Mouse (Mus musculus) lung, postnatal 36 days (tissue): ENCODE data around the gene Usp21.
"Not testable (repeated sequence)": the region's sequence is repeated elsewhere in the genome, so short reads cannot be mapped to it uniquely, and the experiment has no call there.

Experiments used
- DNase-seq: peaks from one replicate; pipeline ENCODE4 v3.0.0; 2022; ENCODE audit warnings: mixed read lengths

Gene Usp21

DNA sequence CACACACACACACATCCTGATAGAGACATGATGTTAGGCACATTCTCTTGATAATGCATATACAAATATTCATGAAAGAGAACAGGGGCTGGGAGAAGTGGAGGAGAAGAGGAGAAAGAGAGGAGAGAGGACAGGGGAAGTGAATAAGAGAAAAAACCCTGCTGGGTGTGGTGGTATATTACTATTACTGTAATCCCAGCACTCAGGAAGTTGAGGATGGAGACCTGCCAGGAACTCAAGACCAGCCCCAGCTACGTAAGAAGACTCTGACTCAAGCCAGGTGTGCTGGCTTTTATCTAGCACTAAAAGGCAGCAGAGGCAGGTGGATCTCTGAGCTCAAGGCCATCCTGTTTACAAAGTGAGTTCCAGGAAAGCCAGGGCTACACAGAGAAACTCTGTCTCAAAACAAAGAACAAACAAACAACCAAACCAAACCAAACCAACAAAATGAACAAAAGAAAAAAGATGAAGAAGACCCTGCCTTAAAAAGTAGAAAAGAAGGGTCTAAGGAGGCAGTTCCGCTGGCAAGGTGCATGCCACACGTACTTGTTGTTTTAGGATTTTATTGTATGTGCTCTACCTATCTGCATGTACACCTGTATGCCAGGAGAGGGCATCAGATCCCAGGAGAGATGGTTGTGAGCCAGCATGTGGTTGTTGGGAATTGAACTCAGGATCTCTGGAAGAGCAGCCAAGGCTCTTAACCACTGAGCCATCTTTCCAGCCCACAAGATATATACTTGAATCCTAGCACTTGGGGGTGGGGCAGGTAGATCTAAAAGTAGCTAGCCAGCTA lies 23.9 kb downstream of the Usp21 start:
- DNase-seq, result no peak

DNA sequence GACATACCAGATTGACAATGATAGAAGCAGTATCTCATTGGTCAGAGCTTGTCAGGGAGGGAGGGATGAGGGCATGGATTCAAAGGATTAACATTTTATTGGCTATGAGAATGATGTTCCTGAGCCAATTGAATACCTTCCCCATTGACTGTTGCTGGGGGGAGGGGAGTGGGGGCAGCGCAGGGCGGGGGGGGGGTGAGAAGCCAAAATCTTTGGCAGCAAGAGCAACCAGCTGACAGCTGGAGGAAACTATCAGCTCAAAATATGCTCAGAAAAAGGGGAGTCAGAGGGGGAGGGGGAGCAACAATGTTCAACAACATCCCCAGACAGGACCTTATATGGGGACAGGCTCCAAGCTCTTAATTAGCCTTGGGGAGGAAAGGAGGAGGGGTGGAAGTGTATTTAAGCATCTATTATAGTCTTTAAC lies 24.6 kb downstream of the Usp21 start:
- DNase-seq, result peak; percentile 65

DNA sequence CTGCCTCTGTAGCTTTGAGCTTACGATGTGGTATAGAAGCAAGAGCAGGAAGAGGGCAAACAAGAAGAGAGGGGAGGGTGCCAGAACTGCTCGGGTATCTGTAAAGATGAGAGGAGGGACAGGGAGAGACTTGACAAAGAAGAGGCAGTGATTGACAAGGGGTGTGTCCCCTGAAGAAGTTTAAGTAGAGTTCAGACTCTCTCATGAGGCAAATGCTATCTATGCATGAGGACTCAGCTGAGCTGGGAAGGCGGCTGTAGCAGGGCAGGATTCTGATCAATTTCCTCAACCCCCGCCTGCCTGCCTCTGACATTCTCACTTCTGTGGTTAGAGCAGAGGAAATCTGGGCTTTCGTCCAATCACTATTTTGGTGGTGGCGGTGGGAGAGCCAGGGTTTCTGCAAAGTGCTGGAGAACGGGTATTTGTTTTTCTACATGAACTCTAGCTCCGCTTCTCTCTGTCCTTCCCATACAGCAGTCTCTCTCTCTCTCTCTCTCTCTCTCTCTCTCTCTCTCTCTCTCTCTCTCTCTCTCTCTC lies 25.1 kb downstream of the Usp21 start:
- DNase-seq, result peak; percentile 78

DNA sequence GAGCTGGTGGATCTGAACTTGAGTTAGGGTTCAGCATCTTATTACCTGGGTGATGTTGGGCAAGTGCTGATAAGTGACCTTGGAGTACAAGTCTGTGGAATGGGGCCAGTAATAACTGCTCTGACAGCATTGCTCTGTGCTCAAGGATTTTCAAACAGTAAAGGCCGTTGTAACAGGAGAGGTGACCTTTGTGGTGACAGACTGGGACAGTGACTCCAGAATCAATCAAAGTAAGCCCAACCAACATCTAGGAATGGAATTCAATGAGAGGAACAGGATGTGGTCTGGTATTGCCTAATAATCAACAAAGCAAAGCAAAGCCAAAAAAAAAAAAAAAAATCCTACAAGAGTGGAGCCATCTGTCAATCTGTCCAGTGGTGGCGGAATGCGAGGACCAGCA lies 27.5 kb downstream of the Usp21 start:
- DNase-seq, result no peak

DNA sequence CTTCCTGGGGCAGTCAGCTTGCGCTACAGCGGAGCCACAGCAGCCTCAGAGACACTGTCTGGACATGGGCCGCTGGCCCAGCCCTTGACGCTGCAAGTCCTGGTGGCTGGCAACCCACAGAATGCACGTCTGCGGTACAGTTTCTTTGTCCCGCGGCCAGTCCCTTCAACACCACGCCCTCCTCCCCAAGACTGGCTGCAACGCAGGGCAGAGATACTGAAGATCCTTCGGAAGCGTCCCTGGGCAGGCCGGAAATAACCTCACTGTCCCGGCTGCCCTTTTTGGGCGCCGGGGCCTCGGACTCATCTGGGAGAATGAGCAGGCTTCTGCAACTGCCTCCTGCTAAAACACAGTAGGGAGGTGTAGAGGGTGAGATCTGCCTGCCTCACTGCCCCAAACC lies 28.9 kb downstream of the Usp21 start:
- no peak for DNase-seq

GRCm38 (mm10) chr1:171257781-171258180 lies 30.0 kb downstream of the Usp21 start:
- DNase-seq, result no peak

DNA sequence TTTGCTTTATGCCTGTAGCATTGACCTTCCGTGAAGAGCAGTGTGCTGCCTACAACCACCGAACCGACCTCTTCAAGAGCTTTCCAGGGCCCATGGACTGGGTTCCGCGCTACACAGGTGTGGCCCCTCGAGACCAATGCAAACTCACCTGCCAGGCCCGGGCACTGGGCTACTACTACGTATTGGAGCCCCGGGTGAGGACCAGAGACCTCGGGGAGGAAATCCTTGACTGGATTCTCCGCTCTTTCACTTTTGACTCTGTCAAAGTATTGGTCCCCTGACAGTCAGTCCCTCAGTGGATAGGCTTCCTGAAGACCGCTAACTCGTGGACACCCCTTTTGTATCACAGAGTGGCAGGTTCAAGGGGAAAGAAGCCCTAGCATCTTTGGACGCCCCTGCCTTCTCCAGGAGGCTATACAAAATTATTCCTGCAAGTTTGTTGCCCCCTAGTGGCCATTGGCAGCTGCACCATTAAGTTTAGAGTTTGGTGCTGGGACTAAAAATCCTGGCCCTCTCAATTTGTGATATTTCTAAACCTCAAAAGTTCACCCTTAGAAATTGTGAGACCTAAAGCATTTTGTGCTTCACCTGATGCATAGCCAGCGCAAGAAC lies 30.7 kb downstream of the Usp21 start:
- DNase-seq, result peak; percentile 86

GRCm38 (mm10) chr1:171256095-171256818 lies 31.5 kb downstream of the Usp21 start:
- no peak for DNase-seq

DNA sequence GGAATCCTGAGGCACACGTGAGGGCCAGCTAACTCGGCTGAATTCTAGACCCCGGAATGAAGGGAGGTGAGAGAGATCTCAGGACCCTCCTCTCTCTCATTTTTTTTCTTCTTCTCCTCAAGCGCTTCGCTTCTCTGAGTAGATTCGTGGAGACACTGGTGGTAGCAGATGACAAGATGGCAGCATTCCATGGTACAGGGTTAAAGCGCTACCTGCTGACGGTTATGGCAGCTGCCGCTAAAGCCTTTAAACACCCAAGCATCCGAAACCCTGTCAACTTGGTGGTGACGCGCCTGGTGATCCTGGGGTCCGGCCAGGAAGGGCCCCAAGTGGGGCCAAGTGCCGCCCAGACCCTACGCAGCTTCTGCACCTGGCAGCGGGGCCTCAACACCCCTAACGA lies 35.4 kb downstream of the Usp21 start:
- no peak for DNase-seq

- no peak for DNase-seq
Observed at GRCm38 (mm10) chr1:171251594-171252324, 36.0 kb downstream of the Usp21 start.

DNA sequence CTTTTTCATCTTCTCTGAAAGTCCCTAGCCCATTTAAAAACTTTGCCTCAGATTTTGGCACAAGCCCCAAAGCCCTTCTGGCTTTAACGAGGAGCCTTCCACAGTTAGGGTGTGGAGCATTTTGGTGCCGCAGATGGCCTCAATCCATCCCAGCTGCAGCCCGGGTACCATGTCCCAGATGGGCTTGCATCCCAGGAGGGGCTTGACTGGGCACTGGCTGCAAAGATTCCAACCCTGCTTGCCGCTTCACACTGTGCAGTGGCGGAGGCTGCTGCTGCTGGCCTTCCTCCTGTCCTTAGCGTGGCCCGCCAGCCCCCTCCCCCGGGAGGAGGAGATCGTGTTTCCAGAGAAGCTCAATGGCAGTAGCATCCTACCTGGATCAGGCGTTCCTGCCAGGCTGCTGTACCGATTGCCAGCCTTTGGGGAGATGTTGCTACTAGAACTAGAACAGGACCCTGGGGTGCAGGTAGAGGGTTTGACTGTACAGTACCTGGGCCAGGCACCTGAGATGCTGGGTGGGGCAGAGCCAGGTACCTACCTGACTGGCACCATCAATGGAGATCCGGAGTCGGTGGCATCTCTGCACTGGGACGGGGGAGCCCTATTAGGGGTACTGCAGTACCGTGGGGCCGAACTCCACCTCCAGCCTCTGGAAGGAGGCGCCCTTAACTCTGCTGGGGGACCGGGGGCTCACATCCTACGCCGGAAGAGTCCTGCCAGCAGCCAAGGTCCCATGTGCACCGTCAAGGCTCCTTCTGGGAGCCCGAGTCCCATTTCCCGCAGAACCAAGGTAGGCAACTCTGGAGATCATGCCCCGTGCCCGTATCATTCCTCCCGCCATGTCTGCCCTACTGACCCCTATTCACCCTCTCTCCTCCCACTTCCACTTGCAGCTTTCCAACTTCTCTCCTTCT lies 36.9 kb downstream of the Usp21 start, which contains the start of gene Ndufs2:
TSS of gene Ndufs2 (minus strand) at position 709 of the 914 bp plus-strand sequence.
- no peak for DNase-seq

DNA sequence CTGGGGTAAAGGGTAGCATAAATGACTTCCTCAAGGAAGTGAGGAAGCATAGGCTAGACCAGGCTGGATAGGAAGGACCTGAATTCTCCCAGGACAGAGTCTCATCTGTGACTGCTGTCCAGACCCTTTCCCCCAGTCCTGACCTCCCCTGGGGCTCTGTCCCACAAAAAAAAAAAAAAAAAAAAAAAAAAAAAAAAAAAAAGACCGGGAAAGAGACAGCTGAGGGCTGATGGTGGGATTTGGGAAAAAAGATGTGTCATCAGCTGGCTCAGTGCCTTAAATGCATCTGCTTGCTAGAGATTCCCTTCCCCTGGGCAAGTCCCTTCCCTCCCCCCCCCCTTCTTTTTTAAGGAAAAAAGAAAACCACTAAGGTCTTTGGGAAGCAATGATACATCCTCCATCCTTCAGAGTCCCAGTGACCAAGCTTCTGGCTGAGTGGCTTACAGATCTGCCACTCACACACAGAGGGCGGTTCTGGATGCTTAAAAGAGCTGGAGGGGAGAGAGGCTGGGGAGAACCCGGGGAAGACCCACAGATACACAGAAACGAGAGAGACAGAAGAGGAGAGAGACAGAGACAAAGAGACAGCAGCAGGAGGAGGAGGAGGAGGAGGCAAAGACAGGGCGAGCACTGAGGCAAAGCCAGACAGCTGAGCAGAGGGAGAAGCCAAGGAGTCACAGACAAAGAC lies 37.7 kb downstream of the Usp21 start, which contains the start of gene Adamts4:
TSS of gene Adamts4 (plus strand) at position 509 of the 688 bp plus-strand sequence.
- no peak for DNase-seq

DNA sequence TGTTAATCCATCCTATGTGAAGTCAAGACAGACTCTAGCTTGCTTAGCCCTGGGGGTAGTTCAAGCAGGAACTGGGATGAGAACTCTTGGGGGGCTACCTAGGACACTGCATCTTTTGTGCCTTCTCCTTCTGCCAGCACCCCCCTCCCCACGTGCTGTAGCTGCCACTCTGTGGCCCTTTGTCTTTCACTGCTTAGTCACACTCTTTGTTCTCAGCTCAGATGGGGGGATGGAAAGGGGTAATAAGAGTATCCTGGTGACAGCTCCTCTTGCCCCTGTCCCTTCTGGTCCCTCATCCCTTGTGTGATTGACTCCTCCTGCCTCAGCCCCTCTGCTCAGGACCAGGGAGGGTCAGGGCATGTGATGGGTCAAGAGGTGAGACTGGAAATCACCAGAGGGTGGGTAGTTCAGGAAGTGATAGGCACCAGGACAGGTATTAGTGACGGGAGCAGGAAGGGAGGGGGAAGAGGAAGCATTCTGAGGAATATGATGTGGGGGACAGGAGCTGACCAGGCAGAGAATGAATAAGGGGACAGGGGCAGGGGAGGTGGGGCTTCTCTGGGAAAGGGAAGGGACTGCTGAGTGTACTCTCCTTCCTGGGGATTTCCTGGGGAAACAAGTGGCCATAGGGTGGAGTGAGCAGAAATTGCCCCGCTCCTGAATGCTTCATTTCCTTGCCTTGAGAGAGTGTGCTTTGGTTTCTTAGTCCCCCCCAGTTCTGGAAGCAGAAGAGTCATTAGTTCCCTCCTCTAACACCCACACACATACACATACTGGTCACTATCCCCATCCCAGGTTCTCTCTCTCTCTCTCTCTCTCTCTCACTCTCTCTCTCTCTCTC lies 39.2 kb downstream of the Usp21 start:
- no peak for DNase-seq

- DNase-seq, result no peak
Observed at GRCm38 (mm10) chr1:171247916-171248315, 39.9 kb downstream of the Usp21 start.

DNA sequence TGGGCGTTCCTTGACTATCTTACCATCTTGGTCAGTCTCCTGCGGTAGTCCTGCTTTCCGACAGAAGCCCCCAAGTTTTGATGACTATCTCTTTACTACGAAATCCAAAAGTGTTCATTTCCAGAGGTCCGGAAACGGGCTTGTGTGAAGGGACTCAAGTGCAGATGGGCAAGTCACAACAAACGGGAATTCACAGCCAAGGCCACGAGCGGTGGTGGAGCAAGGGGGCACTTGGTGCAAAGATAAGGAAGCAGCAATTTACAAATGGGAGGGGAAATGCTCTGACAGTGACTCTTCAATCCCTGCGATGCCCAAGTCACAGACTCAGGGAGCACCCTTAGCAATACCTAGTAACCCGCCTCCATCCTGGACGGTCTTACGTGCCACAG lies 40.3 kb downstream of the Usp21 start:
- no peak for DNase-seq

DNA sequence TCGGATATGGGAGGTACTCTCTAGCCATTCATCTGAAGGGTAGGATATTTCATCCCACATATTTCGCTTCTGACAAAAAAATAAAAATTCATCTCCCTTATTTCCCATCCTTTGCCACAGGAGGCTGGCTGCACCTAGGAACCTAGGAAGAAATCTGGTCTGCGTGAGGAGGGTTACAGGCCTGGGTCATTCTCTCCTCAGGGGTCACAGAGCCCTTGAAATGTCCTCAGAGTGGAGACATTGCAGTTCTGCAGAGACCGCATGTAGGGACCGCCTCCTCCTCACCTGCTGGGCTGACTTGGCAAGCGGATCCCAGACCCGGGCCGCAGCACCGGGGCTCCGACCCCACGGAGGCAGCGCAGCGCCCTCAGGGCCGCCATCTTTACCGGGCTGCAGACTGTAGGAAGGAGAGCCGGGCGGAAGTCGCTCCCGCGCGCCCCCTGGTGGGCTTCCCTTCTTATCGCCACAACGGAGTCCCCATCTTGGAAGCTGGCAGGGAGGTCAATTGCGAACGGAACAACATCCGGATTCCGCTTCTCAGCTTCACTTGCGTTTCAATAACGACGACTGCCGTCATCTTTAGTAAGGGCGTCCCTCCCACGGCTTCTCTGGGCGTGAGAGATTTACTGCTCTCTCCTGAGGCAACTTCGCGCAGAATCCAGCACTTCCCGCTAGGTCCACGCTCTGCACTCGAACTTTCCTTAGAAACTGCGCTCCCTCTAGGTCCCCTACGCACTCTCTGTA lies 40.9 kb downstream of the Usp21 start:
- DNase-seq, result peak; percentile 98

DNA sequence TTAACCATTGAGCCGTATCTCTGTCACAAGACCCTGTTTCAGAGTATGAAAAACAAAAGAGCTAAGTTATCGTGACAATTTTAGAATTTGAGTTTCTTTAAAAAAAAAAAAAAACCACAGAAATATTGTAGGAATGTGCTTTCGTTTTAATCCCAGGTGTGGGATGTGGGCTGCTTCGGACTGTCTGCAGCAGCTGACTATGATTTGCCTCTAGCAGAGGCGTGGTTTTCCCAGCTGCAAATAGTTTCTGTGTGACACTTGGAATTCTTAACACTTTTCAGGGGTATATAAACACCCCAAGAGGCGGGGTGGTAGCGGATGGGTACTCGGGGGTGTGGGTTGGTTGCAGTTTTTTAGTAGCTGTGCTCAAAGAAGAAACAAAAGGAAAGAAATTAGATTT lies 42.4 kb downstream of the Usp21 start:
- DNase-seq, result no peak

DNA sequence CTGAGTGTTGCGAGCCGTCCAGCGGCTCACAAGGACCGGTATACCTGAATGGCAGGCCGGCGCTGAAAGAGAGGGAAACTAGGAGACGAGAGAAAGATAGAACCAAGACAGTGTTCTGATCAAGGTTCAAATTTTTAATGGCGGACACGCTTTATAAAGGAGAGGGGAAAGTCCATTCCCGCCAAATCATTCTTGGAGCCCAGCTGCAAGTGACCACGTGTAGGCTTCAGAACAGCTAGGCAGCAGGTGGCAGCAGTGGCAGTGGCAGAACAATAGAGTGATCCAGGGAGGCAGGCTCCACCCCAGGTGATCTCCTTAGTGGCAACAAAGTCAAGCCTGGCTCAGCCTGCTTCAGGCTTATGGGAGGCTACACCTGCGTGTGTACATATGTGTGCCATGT lies 45.8 kb downstream of the Usp21 start:
- not testable (repeated sequence) for DNase-seq

GRCm38 (mm10) chr1:171240911-171241310 lies 46.9 kb downstream of the Usp21 start:
- no peak for DNase-seq
